Mouse (Mus musculus) CD8-positive naive resting alpha-beta T cell, adult 57 days (primary cell): ENCODE data around the gene Ccdc183. TPM values are rescaled to one million over a fixed set of nuclear protein-coding genes. Genes with fewer than 3 reads are reported as not detected.

Experiments
- total RNA-seq: library from RNA; stranded (reverse); gene quantifications from one replicate; pipeline ENCODE4 v1.2.4, GENCODE M21; 2023

The Ccdc183 gene
- total RNA-seq: not detected

GRCm38 (mm10) chr2:25617578-25617977 lies at the start of gene Ccdc183:
Gene Ccdc183 (minus strand): TSS chr2:25617678.

GRCm38 (mm10) chr2:25657652-25658051 lies 40.2 kb upstream of the Ccdc183 start, which contains the start of gene Lcn5:
Gene Lcn5 (plus strand): TSS chr2:25657952.

GRCm38 (mm10) chr2:25652902-25653301 lies 35.4 kb upstream of the Ccdc183 start, which contains the start of gene Lcn8:
Gene Lcn8 (plus strand): TSS chr2:25653120.

GRCm38 (mm10) chr2:25627811-25628210 lies 10.3 kb upstream of the Ccdc183 start, which contains the start of gene Fcna:
Gene Fcna (minus strand): TSS chr2:25628030.

GRCm38 (mm10) chr2:25621229-25622200 lies 4.0 kb upstream of the Ccdc183 start, which contains the start of gene Tmem141:
Gene Tmem141 (minus strand): TSS chr2:25622005.

GRCm38 (mm10) chr2:25607761-25608622 lies 9.5 kb downstream of the Ccdc183 start, which contains the start of gene Rabl6:
Gene Rabl6 (minus strand): TSS chr2:25608521.

GRCm38 (mm10) chr2:25581294-25581864 lies 36.1 kb downstream of the Ccdc183 start, which contains the start of gene Ajm1:
Gene Ajm1 (minus strand): TSS chr2:25581757.

GRCm38 (mm10) chr2:25574579-25575431 lies 42.7 kb downstream of the Ccdc183 start, which contains the start of the genes Mamdc4 and Phpt1:
Gene Mamdc4 (minus strand): TSS chr2:25574845.
Gene Phpt1 (minus strand): TSS chr2:25575224.

Other genes starting within 250 kb of the Ccdc183 start
- not detected for gene Sapcd2, start 245.4 kb downstream of the Ccdc183 start, total RNA-seq
- gene Entpd2, start 221.8 kb downstream of the Ccdc183 start, total RNA-seq: not detected
- 2.3 TPM for gene Npdc1, start 218.3 kb downstream of the Ccdc183 start, total RNA-seq
- gene Fut7, start 194.4 kb downstream of the Ccdc183 start, total RNA-seq: 0.52 TPM
- gene Abca2, start 189.0 kb downstream of the Ccdc183 start, total RNA-seq: 80.3 TPM
- gene Clic3, start 160.8 kb downstream of the Ccdc183 start, total RNA-seq: not detected
- 83.0 TPM for gene Paxx, start 156.6 kb downstream of the Ccdc183 start, total RNA-seq
- gene Ptgds, start 147.6 kb downstream of the Ccdc183 start, total RNA-seq: not detected
- not detected for gene Lcn12, start 123.8 kb downstream of the Ccdc183 start, total RNA-seq
- gene Fbxw5, start 116.9 kb downstream of the Ccdc183 start, total RNA-seq: 60.4 TPM
- not detected for gene C8g, start 116.0 kb downstream of the Ccdc183 start, total RNA-seq
- 40.5 TPM for gene Traf2, start 70.7 kb downstream of the Ccdc183 start, total RNA-seq
- 100 TPM for gene Edf1, start 59.8 kb downstream of the Ccdc183 start, total RNA-seq
- 2.0 TPM for gene Mamdc4, start 42.8 kb downstream of the Ccdc183 start, total RNA-seq
- gene Phpt1, start 42.5 kb downstream of the Ccdc183 start, total RNA-seq: 18.9 TPM
- gene Ajm1, start 35.9 kb downstream of the Ccdc183 start, total RNA-seq: 0.70 TPM
- 115 TPM for gene Rabl6, start 9.2 kb downstream of the Ccdc183 start, total RNA-seq
- gene Tmem141, start 4.3 kb upstream of the Ccdc183 start, total RNA-seq: 0.80 TPM
- 2.1 TPM for gene Fcna, start 10.4 kb upstream of the Ccdc183 start, total RNA-seq
- gene Lcn8, start 35.4 kb upstream of the Ccdc183 start, total RNA-seq: not detected
- gene Lcn5, start 40.3 kb upstream of the Ccdc183 start, total RNA-seq: not detected
- not detected for gene Lcn6, start 59.1 kb upstream of the Ccdc183 start, total RNA-seq
- not detected for gene Lcn10, start 65.0 kb upstream of the Ccdc183 start, total RNA-seq
- gene Obp2a, start 82.4 kb upstream of the Ccdc183 start, total RNA-seq: not detected
- gene Bmyc, start 89.1 kb upstream of the Ccdc183 start, total RNA-seq: 16.7 TPM
- gene Obp2b, start 119.3 kb upstream of the Ccdc183 start, total RNA-seq: not detected
- not detected for gene Lcn3, start 147.9 kb upstream of the Ccdc183 start, total RNA-seq
- gene Lcn11, start 159.3 kb upstream of the Ccdc183 start, total RNA-seq: not detected
- gene Gm13539, start 164.6 kb upstream of the Ccdc183 start, total RNA-seq: not detected
- not detected for gene Glt6d1, start 198.2 kb upstream of the Ccdc183 start, total RNA-seq
- gene Lcn9, start 205.5 kb upstream of the Ccdc183 start, total RNA-seq: not detected
- not detected for gene Sohlh1, start 229.6 kb upstream of the Ccdc183 start, total RNA-seq
- not detected for gene Kcnt1, start 246.1 kb upstream of the Ccdc183 start, total RNA-seq